ENCODE assay signal across 8 mouse cellular contexts in the genomic region with DNA sequence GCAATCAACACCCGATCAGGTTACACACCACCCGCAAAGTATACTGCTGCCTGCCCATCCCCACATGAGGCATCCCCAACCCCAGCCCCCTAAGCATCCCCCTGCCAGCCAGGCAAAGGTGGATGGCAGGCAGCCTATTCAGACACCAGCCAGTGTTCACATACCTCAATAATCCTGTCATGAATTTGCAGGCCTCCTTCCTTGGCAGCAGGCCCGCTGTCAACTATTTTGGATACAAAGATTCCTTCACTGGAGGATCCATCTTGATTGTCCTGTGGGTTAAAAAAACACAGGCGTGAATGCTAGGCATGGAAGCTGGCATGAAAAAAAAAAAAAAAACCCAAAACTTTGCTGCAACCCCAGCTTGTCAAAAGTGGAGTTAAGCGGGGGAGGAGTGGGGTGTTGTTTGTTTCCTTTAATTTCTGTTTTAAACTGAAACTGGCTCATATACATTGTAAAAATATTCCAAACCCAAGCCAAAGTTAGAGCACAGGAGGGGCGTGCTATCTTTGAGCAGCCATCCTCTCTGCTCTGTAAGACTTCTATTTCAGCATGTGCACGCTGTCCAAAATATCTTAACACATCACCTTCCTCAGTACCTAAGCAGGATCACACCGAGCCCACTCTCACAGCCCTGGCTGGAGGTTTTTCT. TPM values are rescaled to one million over a fixed set of nuclear protein-coding genes. Genes with fewer than 3 reads are reported as not detected.
DNase-seq lines count a peak whose midpoint lies in the region; ATAC-seq and TF ChIP-seq lines count a peak whose summit lies in the region.
"Had no signal": no experiment of that assay in that cellular context is flagged by ENCODE, and none has a peak within 500 bp of the region (broad histone marks: within the 10 kb centered on the region; RNA-seq: fewer than 3 reads in every experiment).

No protein-coding gene starts in this region.

- H3K4me2 ChIP-seq in heart, embryonic 16.5 days (ENCODE audit: low read depth, low read length), result peak overlapping the region; percentile 53

- WGBS in heart, embryonic 16.5 days, result 21% methylated on average over 8 of the region's 8 CpGs

- H3K9ac ChIP-seq in heart, embryonic 16.5 days (ENCODE audit: low read length), result peak overlapping the region; percentile 44; the same call in 1 of the 2 replicates

- peak overlapping the region; percentile 88 for H3K27ac ChIP-seq in heart, embryonic 16.5 days (ENCODE audit: low read length)
- H3K27ac ChIP-seq: macrophage had no signal

- no peak for TF ChIP-seq CTCF in brain, embryonic 14.5 days (IDR thresholded peaks at IDR 0.05; ENCODE audit: borderline replicate concordance, extremely low read depth, insufficient read depth, insufficient read length)

- H3K9me3 ChIP-seq in heart, embryonic 16.5 days (replicated peaks; ENCODE audit: control insufficient read depth, low read length), result no peaks in the 10 kb centered on the region

- ATAC-seq in heart, embryonic 16.5 days (replicated peaks; ENCODE audit: extremely low read depth, insufficient read depth, low FRiP score), result peak; percentile 77
- ATAC-seq in megakaryocyte-erythroid progenitor cell, adult 5-6 weeks (replicated peaks; ENCODE audit: low FRiP score, low TSS enrichment, poor library complexity, severe bottlenecking), result 0 out of 2 replicates have a peak, but pooled peaks have one; percentile 21
- no peak for ATAC-seq in granulocyte monocyte progenitor cell, adult 5-6 weeks (replicated peaks; ENCODE audit: poor library complexity, severe bottlenecking)

- no peaks in the 10 kb centered on the region for H3K36me3 ChIP-seq in heart, embryonic 16.5 days (ENCODE audit: control insufficient read depth, insufficient read depth)

- TF ChIP-seq POLR2A in brain, embryonic 14.5 days (IDR thresholded peaks at IDR 0.05; ENCODE audit: borderline replicate concordance, extremely low read depth, insufficient read depth, insufficient read length, poor library complexity, severe bottlenecking), result no peak

- H3K4me1 ChIP-seq in heart, embryonic 16.5 days (ENCODE audit: control insufficient read depth, insufficient read depth, low read length), result peaks cover 50% of the 10 kb centered on the region

- H3K27me3 ChIP-seq in heart, embryonic 16.5 days (ENCODE audit: control insufficient read depth, insufficient read depth, low read length), result no peaks in the 10 kb centered on the region

- peak overlapping the region; percentile 5; the same call in 1 of the 2 replicates for H3K4me3 ChIP-seq in heart, embryonic 16.5 days (ENCODE audit: low read length)

- peak; percentile 94 for DNase-seq in NIH3T3 (ENCODE audit: low read depth)
- peak; percentile 85 for DNase-seq in brain, embryonic 14.5 days (ENCODE audit: low read depth)
- DNase-seq in kidney, adult 8-10 months, result no peak
- DNase-seq in lung, postnatal 14 days, result no peak

RNA-seq across cellular contexts. Expression of a gene that starts 23.3 kb away (rescaled TPM):
- polyA plus RNA-seq in brain, embryonic 14.5 days (2012; rRNA removed), result 27.6 and 40.4 TPM in 2 replicates
- 13.1 and 14.5 TPM in 2 replicates for polyA plus RNA-seq in heart, embryonic 16.5 days (2015; fragmentation: Nextera tagmentation; extraction: Ambion mirVana)
- 1.6 TPM in 1 of 2 replicates, not detected in the other for total RNA-seq in megakaryocyte-erythroid progenitor cell, adult 5-6 weeks (2014; fragmentation: Nextera tagmentation)
- total RNA-seq in megakaryocyte-erythroid progenitor cell, adult 5-6 weeks (2017), result not detected in 2 replicates
- total RNA-seq in granulocyte monocyte progenitor cell, adult 5-6 weeks (2014; fragmentation: Nextera tagmentation), result not detected in 2 replicates
- total RNA-seq in granulocyte monocyte progenitor cell, adult 5-6 weeks (2017), result not detected in 2 replicates
- polyA plus RNA-seq: macrophage had no signal

Comparison
In these comparisons a context has a peak if more than half of its experiments do, and no peak if none do; other contexts are left out.
1. DNase-seq: peak in NIH3T3 (single experiment) and brain, embryonic 14.5 days (single experiment); none in kidney, adult 8-10 months (0 of 2) and lung, postnatal 14 days (single experiment).